Mouse (Mus musculus) stomach, postnatal 0 days (tissue): ENCODE measurements around the gene Arhgef2.

Experiments used
- CTCF ChIP-seq: IDR thresholded peaks from 2 replicates; pipeline ENCODE4 v1.5.1; 2016; ENCODE audit warnings: antibody characterized with exemption, low read depth, mild to moderate bottlenecking, moderate library complexity
- EP300 ChIP-seq: optimal IDR thresholded peaks from 2 replicates; pipeline ENCODE3; 2016; ENCODE audit warnings: antibody characterized with exemption

DNA sequence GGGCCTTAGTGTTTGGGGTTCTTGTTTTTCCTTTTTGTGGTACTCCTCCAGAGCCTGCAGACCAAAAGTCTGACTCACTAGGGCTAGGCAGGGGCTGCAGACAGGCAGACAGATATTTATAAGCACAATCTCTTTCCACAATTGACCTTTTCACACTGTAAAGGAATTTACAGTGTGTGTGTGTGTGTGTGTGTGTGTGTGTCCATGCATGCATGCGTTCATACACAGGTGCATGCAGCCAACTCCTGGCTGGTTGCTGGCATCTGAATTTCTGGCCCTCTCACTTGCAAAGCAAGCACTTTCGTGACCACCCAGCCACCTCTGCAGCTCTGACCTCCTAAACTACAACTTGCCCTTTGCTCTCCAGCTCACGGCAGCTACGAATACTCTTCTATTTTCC is 3.3 kb downstream of the Arhgef2 start:
- TF ChIP-seq CTCF = no peak
- no peak for TF ChIP-seq EP300
